In genomic region chr7:96838271-96838841, GRCm38 (mm10) we compare ENCODE assay signal across 18 mouse cellular contexts.
A peak's percentile ranks its signal among the peaks of the same experiment; 100 is the strongest.
DNase-seq lines count a peak whose midpoint lies in the region; ATAC-seq and TF ChIP-seq lines count a peak whose summit lies in the region.
"Had no signal": no experiment of that assay in that cellular context is flagged by ENCODE, and none has a peak within 500 bp of the region (broad histone marks: within the 10 kb centered on the region; RNA-seq: fewer than 3 reads in every experiment).

No protein-coding gene starts in this region.

- H3K9ac ChIP-seq in hindbrain, embryonic 12.5 days, result no peak overlapping the region
- no peak overlapping the region for H3K9ac ChIP-seq in hindbrain, embryonic 14.5 days
- no peak overlapping the region for H3K9ac ChIP-seq in midbrain, embryonic 13.5 days (replicated peaks)
- no peak overlapping the region for H3K9ac ChIP-seq in forebrain, embryonic 14.5 days (ENCODE audit: low read length)
- H3K9ac ChIP-seq in intestine, postnatal 0 days (ENCODE audit: low read depth, low read length), result no peak overlapping the region
- H3K9ac ChIP-seq: limb, embryonic 12.5 days had no signal

- H3K36me3 ChIP-seq in hindbrain, embryonic 12.5 days, result peaks cover 9% of the 10 kb centered on the region; the same call in 1 of the 2 replicates
- peaks cover 13% of the 10 kb centered on the region; the same call in 1 of the 2 replicates for H3K36me3 ChIP-seq in hindbrain, embryonic 14.5 days (replicated peaks; ENCODE audit: control insufficient read depth, insufficient read depth)
- H3K36me3 ChIP-seq in midbrain, embryonic 13.5 days, result peaks cover 20% of the 10 kb centered on the region
- H3K36me3 ChIP-seq in midbrain, embryonic 10.5 days, result peaks cover 70% of the 10 kb centered on the region
- peaks cover 12% of the 10 kb centered on the region; the same call in 1 of the 2 replicates for H3K36me3 ChIP-seq in forebrain, embryonic 14.5 days (ENCODE audit: control insufficient read depth, insufficient read depth, low read length)
- no peaks in the 10 kb centered on the region for H3K36me3 ChIP-seq in intestine, postnatal 0 days (ENCODE audit: control insufficient read depth, insufficient read depth)

- H3K4me3 ChIP-seq in hindbrain, embryonic 12.5 days, result no peak overlapping the region
- no peak overlapping the region for H3K4me3 ChIP-seq in hindbrain, embryonic 14.5 days (replicated peaks; ENCODE audit: low read length)
- no peak overlapping the region for H3K4me3 ChIP-seq in midbrain, embryonic 13.5 days (replicated peaks)
- no peak overlapping the region for H3K4me3 ChIP-seq in midbrain, embryonic 10.5 days
- no peak overlapping the region for H3K4me3 ChIP-seq in forebrain, embryonic 14.5 days (ENCODE audit: low read depth, low read length)
- H3K4me3 ChIP-seq in intestine, postnatal 0 days (ENCODE audit: low read depth, low read length), result no peak overlapping the region
- H3K4me3 ChIP-seq: heart, embryonic 10.5 days; limb, embryonic 12.5 days; myocyte had no signal

- no peak for DNase-seq in hindbrain, embryonic 14.5 days (ENCODE audit: low spot score)
- DNase-seq in midbrain, embryonic 10.5 days (ENCODE audit: low spot score), result no peak
- peak; percentile 88 for DNase-seq in forebrain, embryonic 14.5 days (ENCODE audit: low spot score)
- DNase-seq in right cerebral cortex, postnatal 25 days, result peak; percentile 52
- DNase-seq in natural killer cell, adult 2 months (ENCODE audit: low spot score in 2 of 2), result no peak
- DNase-seq: adrenal gland, adult 2 months; cerebellum, postnatal 25 days; gastrocnemius, postnatal 25 days; heart, postnatal 36 days; kidney, adult 11 months; kidney, postnatal 4 days; thymus, postnatal 4 days had no signal

- 0 out of 2 replicates have a peak overlapping the region, but pooled peaks have one; percentile 2 for H3K27ac ChIP-seq in hindbrain, embryonic 12.5 days
- no peak overlapping the region for H3K27ac ChIP-seq in hindbrain, embryonic 14.5 days
- H3K27ac ChIP-seq in midbrain, embryonic 13.5 days, result no peak overlapping the region
- no peak overlapping the region; the same call in 1 of the 2 replicates for H3K27ac ChIP-seq in midbrain, embryonic 10.5 days (replicated peaks)
- peak overlapping the region; percentile 61 for H3K27ac ChIP-seq in forebrain, embryonic 14.5 days (ENCODE audit: low read depth, low read length)
- H3K27ac ChIP-seq in intestine, postnatal 0 days (ENCODE audit: low read depth, low read length), result no peak overlapping the region
- H3K27ac ChIP-seq: heart, embryonic 10.5 days; limb, embryonic 12.5 days had no signal

- no peaks in the 10 kb centered on the region for H3K9me3 ChIP-seq in hindbrain, embryonic 12.5 days (replicated peaks)
- H3K9me3 ChIP-seq in hindbrain, embryonic 14.5 days (ENCODE audit: control insufficient read depth, low read length), result no peaks in the 10 kb centered on the region
- H3K9me3 ChIP-seq in midbrain, embryonic 13.5 days, result no peaks in the 10 kb centered on the region
- no peaks in the 10 kb centered on the region for H3K9me3 ChIP-seq in midbrain, embryonic 10.5 days (replicated peaks)
- H3K9me3 ChIP-seq in forebrain, embryonic 14.5 days (replicated peaks; ENCODE audit: control insufficient read depth, low read length), result no peaks in the 10 kb centered on the region
- H3K9me3 ChIP-seq in intestine, postnatal 0 days (ENCODE audit: control insufficient read depth), result no peaks in the 10 kb centered on the region
- H3K9me3 ChIP-seq: heart, embryonic 10.5 days; limb, embryonic 12.5 days had no signal

- WGBS in hindbrain, embryonic 12.5 days, result 76% methylated on average over 8 of the region's 8 CpGs
- WGBS in hindbrain, embryonic 14.5 days, result 56% methylated on average over 8 of the region's 8 CpGs
- WGBS in midbrain, embryonic 13.5 days, result 79% methylated on average over 8 of the region's 8 CpGs
- whole genome bisulfite sequencing in midbrain, embryonic 10.5 days, result 90% methylated on average over 8 of the region's 8 CpGs
- 67% methylated on average over 8 of the region's 8 CpGs for WGBS in forebrain, embryonic 14.5 days
- 85% methylated on average over 8 of the region's 8 CpGs for WGBS in intestine, postnatal 0 days

- no peak for TF ChIP-seq CTCF in intestine, postnatal 0 days (IDR thresholded peaks at IDR 0.05; ENCODE audit: low read depth)

- no peaks in the 10 kb centered on the region for H3K27me3 ChIP-seq in hindbrain, embryonic 12.5 days
- H3K27me3 ChIP-seq in hindbrain, embryonic 14.5 days (ENCODE audit: control insufficient read depth, insufficient read depth, low read length), result no peaks in the 10 kb centered on the region
- no peaks in the 10 kb centered on the region for H3K27me3 ChIP-seq in midbrain, embryonic 13.5 days
- no peaks in the 10 kb centered on the region for H3K27me3 ChIP-seq in midbrain, embryonic 10.5 days (ENCODE audit: low read depth, poor library complexity, severe bottlenecking)
- H3K27me3 ChIP-seq in forebrain, embryonic 14.5 days (replicated peaks; ENCODE audit: control insufficient read depth, insufficient read depth, low read length), result no peaks in the 10 kb centered on the region
- H3K27me3 ChIP-seq in intestine, postnatal 0 days (replicated peaks; ENCODE audit: control insufficient read depth, insufficient read depth, low read length), result no peaks in the 10 kb centered on the region
- H3K27me3 ChIP-seq: limb, embryonic 12.5 days had no signal

- ATAC-seq in hindbrain, embryonic 12.5 days (ENCODE audit: low FRiP score), result peak; percentile 67; the same call in 1 of the 2 replicates
- no peak for ATAC-seq in hindbrain, embryonic 14.5 days (ENCODE audit: low FRiP score)
- peak; percentile 31; the same call in 1 of the 2 replicates for ATAC-seq in midbrain, embryonic 13.5 days
- peak; percentile 84 for ATAC-seq in forebrain, embryonic 14.5 days
- ATAC-seq in intestine, postnatal 0 days, result no peak

- H3K4me1 ChIP-seq in hindbrain, embryonic 12.5 days, result peaks cover 25% of the 10 kb centered on the region
- peaks cover 18% of the 10 kb centered on the region for H3K4me1 ChIP-seq in hindbrain, embryonic 14.5 days (replicated peaks; ENCODE audit: control insufficient read depth, insufficient read depth, low read length)
- H3K4me1 ChIP-seq in midbrain, embryonic 13.5 days (replicated peaks), result peaks cover 24% of the 10 kb centered on the region
- H3K4me1 ChIP-seq in midbrain, embryonic 10.5 days, result peaks cover 13% of the 10 kb centered on the region
- H3K4me1 ChIP-seq in forebrain, embryonic 14.5 days (ENCODE audit: control insufficient read depth, insufficient read depth, low read length), result peaks cover 24% of the 10 kb centered on the region
- no peaks in the 10 kb centered on the region for H3K4me1 ChIP-seq in intestine, postnatal 0 days (replicated peaks; ENCODE audit: control insufficient read depth, insufficient read depth, low read length)
- H3K4me1 ChIP-seq: heart, embryonic 10.5 days had no signal

- no peak overlapping the region for H3K4me2 ChIP-seq in hindbrain, embryonic 12.5 days (replicated peaks)
- H3K4me2 ChIP-seq in hindbrain, embryonic 14.5 days (replicated peaks), result no peak overlapping the region
- no peak overlapping the region for H3K4me2 ChIP-seq in midbrain, embryonic 13.5 days (replicated peaks)
- no peak overlapping the region for H3K4me2 ChIP-seq in forebrain, embryonic 14.5 days (ENCODE audit: low read length)
- H3K4me2 ChIP-seq in intestine, postnatal 0 days (replicated peaks; ENCODE audit: low read depth), result no peak overlapping the region
- H3K4me2 ChIP-seq: limb, embryonic 12.5 days had no signal

Comparison
In these comparisons a context has a peak if more than half of its experiments do, and no peak if none do; other contexts are left out.
1. ATAC-seq: peak in hindbrain, embryonic 12.5 days (single experiment), midbrain, embryonic 13.5 days (single experiment) and forebrain, embryonic 14.5 days (single experiment); none in hindbrain, embryonic 14.5 days (single experiment) and intestine, postnatal 0 days (single experiment).
2. H3K27ac ChIP-seq: peak in hindbrain, embryonic 12.5 days (single experiment) and forebrain, embryonic 14.5 days (single experiment); none in hindbrain, embryonic 14.5 days (single experiment), midbrain, embryonic 13.5 days (single experiment), midbrain, embryonic 10.5 days (single experiment) and intestine, postnatal 0 days (single experiment).
3. DNase-seq: peak in forebrain, embryonic 14.5 days (single experiment) and right cerebral cortex, postnatal 25 days (single experiment); none in hindbrain, embryonic 14.5 days (single experiment), midbrain, embryonic 10.5 days (single experiment) and natural killer cell, adult 2 months (0 of 2).